Mouse (Mus musculus) adrenal gland, postnatal 14 days (tissue): ENCODE measurements around the gene Bcar1. TPM values are rescaled to one million over a fixed set of nuclear protein-coding genes. Genes with fewer than 3 reads are reported as not detected.

Source experiments
- DNase-seq: peaks from one replicate; pipeline ENCODE4 v3.0.0; 2021; ENCODE audit warnings: mixed read lengths
- long read RNA-seq, 2 experiments: library from polyadenylated mRNA; stranded (forward); transcript quantifications; one replicate each; pipeline ENCODE4 v2.0.0; 2021
- total RNA-seq: library from RNA; stranded (reverse); gene quantifications from 2 replicates; pipeline ENCODE4 v1.2.3, GENCODE M21; 2021

Bcar1 gene
- 59.6 and 67.1 TPM in 2 replicates for total RNA-seq
- long read RNA-seq, experiment 1, transcript Bcar1-203 (7 exons, 3,116 nt): minor isoform, 26 of 129 reads
- long read RNA-seq, experiment 1, transcript Bcar1-201 (7 exons, 3,142 nt): major isoform, 57 of 129 reads
- long read RNA-seq, experiment 1, partial matches to known transcripts: 35 of 129 reads
- long read RNA-seq, experiment 1, other reads (novel, unspliced or antisense): 11 of 129 reads
- long read RNA-seq, experiment 2, transcript Bcar1-203 (7 exons, 3,116 nt): minor isoform, 20 of 83 reads
- long read RNA-seq, experiment 2, transcript Bcar1-201 (7 exons, 3,142 nt): major isoform, 29 of 83 reads
- long read RNA-seq, experiment 2, partial matches to known transcripts: 22 of 83 reads
- long read RNA-seq, experiment 2, other reads (novel, unspliced or antisense): 12 of 83 reads

- DNase-seq: peak; percentile 93
Observed at GRCm38 (mm10) chr8:111743792-111744696, at the start of gene Bcar1. Gene Bcar1, minus strand, starts transcription at chr8:111743809.

GRCm38 (mm10) chr8:111789639-111790038 lies 46.0 kb upstream of the Bcar1 start:
- DNase-seq: no peak

- DNase-seq: no peak
Observed at GRCm38 (mm10) chr8:111789200-111789599, 45.6 kb upstream of the Bcar1 start.

- no peak for DNase-seq
Observed at GRCm38 (mm10) chr8:111788497-111788896, 44.9 kb upstream of the Bcar1 start.

- no peak for DNase-seq
Observed at GRCm38 (mm10) chr8:111788085-111788484, 44.5 kb upstream of the Bcar1 start.

- peak; percentile 58 for DNase-seq
Observed at GRCm38 (mm10) chr8:111787683-111788082, 44.1 kb upstream of the Bcar1 start.

- no peak for DNase-seq
Observed at GRCm38 (mm10) chr8:111786701-111787588, 43.3 kb upstream of the Bcar1 start.

GRCm38 (mm10) chr8:111786116-111786515 lies 42.5 kb upstream of the Bcar1 start:
- DNase-seq: no peak

GRCm38 (mm10) chr8:111782671-111783394 lies 39.2 kb upstream of the Bcar1 start:
- no peak for DNase-seq

- DNase-seq: no peak
Observed at GRCm38 (mm10) chr8:111782161-111782560, 38.6 kb upstream of the Bcar1 start.

GRCm38 (mm10) chr8:111780697-111781424 lies 37.3 kb upstream of the Bcar1 start:
- no peak for DNase-seq

- DNase-seq: peak; percentile 84
Observed at GRCm38 (mm10) chr8:111779690-111780089, 36.1 kb upstream of the Bcar1 start.

GRCm38 (mm10) chr8:111778801-111779200 lies 35.2 kb upstream of the Bcar1 start:
- DNase-seq: peak; percentile 57

GRCm38 (mm10) chr8:111776492-111776891 lies 32.9 kb upstream of the Bcar1 start:
- DNase-seq: no peak

- DNase-seq: no peak
Observed at GRCm38 (mm10) chr8:111775766-111776165, 32.2 kb upstream of the Bcar1 start.

GRCm38 (mm10) chr8:111773476-111773875 lies 29.9 kb upstream of the Bcar1 start:
- no peak for DNase-seq

GRCm38 (mm10) chr8:111773057-111773456 lies 29.4 kb upstream of the Bcar1 start:
- no peak for DNase-seq

GRCm38 (mm10) chr8:111772083-111772482 lies 28.5 kb upstream of the Bcar1 start:
- DNase-seq: peak; percentile 50

GRCm38 (mm10) chr8:111771625-111772020 lies 28.0 kb upstream of the Bcar1 start:
- DNase-seq: no peak

GRCm38 (mm10) chr8:111770958-111771624 lies 27.5 kb upstream of the Bcar1 start:
- no peak for DNase-seq
